Mouse (Mus musculus) liver, embryonic 14.5 days (tissue): ENCODE results near the gene Chad.

Experiments
- CTCF ChIP-seq: IDR thresholded peaks from 2 replicates; pipeline ENCODE4 v1.5.1; 2016; ENCODE audit warnings: antibody characterized with exemption, low read depth, control low read depth
- EP300 ChIP-seq: IDR thresholded peaks from 2 replicates; pipeline ENCODE4 v1.6.1; 2016; ENCODE audit warnings: antibody characterized with exemption, low read depth

DNA sequence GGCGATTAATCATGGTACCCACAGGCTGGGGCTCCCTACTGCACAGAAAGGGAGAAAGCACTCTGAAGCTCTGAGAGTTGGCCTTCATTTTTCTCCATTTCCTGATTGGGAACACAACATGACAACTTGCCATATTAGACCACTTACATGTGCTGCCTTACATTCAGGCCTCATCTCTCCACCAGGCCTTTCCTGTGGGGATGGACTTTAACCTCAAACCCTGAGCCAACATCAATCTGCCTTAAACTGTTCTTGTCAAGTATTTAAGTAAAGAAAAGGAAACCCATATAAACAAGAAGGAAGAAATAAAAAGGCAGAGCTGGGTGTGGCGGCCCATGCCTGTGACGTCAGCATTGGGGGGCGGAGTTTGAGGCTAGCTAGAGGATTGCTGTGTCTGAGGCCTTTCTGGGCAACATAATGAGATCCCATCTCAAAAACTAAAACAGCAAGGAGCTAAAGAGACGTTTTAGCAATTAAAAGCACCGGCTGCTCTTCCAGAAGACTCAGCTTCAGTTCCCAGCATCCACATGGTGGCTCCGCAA is 31.5 kb downstream of the Chad start:
- TF ChIP-seq CTCF = no peak
- no peak for TF ChIP-seq EP300
